Mouse (Mus musculus) left cerebral cortex, postnatal 25 days (tissue): ENCODE data around the gene Misp. TPM values are rescaled to one million over a fixed set of nuclear protein-coding genes. Genes with fewer than 3 reads are reported as not detected.

Experiments used
- microRNA-seq, 2 experiments: library from miRNA; unstranded; fragments of <30 nt; microRNA quantifications; one replicate each; pipeline ENCODE4 v1.2.0; 2022
- total RNA-seq, 2 experiments: library from RNA; stranded (reverse); gene quantifications; 2 replicates each; pipeline ENCODE4 v1.2.3; 2021

The Misp gene
- total RNA-seq, 2 experiments from 2014 or later, result 0.62 to 1.7 TPM

Small RNA genes within 50 kb of the gene (microRNA-seq; reads per million reads assigned to microRNA genes)
- gene Mir6910, result 0 reads per million in 2 experiments

Other genes with a start within 250 kb of the Misp start
- not detected for gene Theg, start 233.7 kb upstream of the Misp start, total RNA-seq
- gene C2cd4c, start 207.0 kb upstream of the Misp start, total RNA-seq, result 10 to 100 TPM; 15.2 to 18.6 TPM
- 10 to 100 TPM; 42.2 to 44.4 TPM for gene Shc2, start 183.1 kb upstream of the Misp start, total RNA-seq
- under 1 TPM; 0.34 to 0.57 TPM for gene Odf3l2, start 175.3 kb upstream of the Misp start, total RNA-seq
- gene Madcam1, start 156.4 kb upstream of the Misp start, total RNA-seq, result not detected
- 10 to 100 TPM; 82.0 to 82.8 TPM for gene Tpgs1, start 151.6 kb upstream of the Misp start, total RNA-seq
- gene Cdc34, start 138.8 kb upstream of the Misp start, total RNA-seq, result 10 to 100 TPM; 75.9 to 78.0 TPM
- 1 to 10 TPM; 1.5 to 2.4 TPM for gene Gzmm, start 132.0 kb upstream of the Misp start, total RNA-seq
- gene Bsg, start 116.5 kb upstream of the Misp start, total RNA-seq, result 100 to 1,000 TPM; 650 to 673 TPM
- 100 to 1,000 TPM; 111 to 123 TPM for gene Hcn2, start 104.4 kb upstream of the Misp start, total RNA-seq
- gene Polrmt, start 74.4 kb upstream of the Misp start, total RNA-seq, result 10 to 100 TPM; 42.1 to 45.7 TPM
- gene Fgf22, start 65.9 kb upstream of the Misp start, total RNA-seq, result 1 to 10 TPM; 2.8 to 4.0 TPM
- 10 to 100 TPM; 90.9 to 96.0 TPM for gene Rnf126, start 54.0 kb upstream of the Misp start, total RNA-seq
- gene Fstl3, start 43.7 kb upstream of the Misp start, total RNA-seq, result 1 to 10 TPM; 2.2 to 2.4 TPM
- gene Prss57, start 30.0 kb upstream of the Misp start, total RNA-seq, result 1 to 10 TPM in 1 of 2 experiments, under 1 TPM in 1; 0.62 to 1.1 TPM
- 100 to 1,000 TPM; 318 to 348 TPM for gene Palm, start 27.4 kb upstream of the Misp start, total RNA-seq
- gene Ptbp1, start 33.4 kb downstream of the Misp start, total RNA-seq, result 10 to 100 TPM; 48.5 to 52.3 TPM
- 1 to 10 TPM; 1.4 to 2.4 TPM for gene Prtn3, start 53.5 kb downstream of the Misp start, total RNA-seq
- 10 to 100 TPM; 51.1 to 53.3 TPM for gene Plppr3, start 53.6 kb downstream of the Misp start, total RNA-seq
- not detected for gene Elane, start 65.3 kb downstream of the Misp start, total RNA-seq
- gene Cfd, start 69.9 kb downstream of the Misp start, total RNA-seq, result not detected
- 10 to 100 TPM; 57.5 to 59.8 TPM for gene Med16, start 87.9 kb downstream of the Misp start, total RNA-seq
- not detected for gene Gm26602, start 89.9 kb downstream of the Misp start, total RNA-seq
- gene Kiss1r, start 96.0 kb downstream of the Misp start, total RNA-seq, result 1 to 10 TPM; 7.1 to 7.8 TPM
- 100 to 1,000 TPM; 366 to 394 TPM for gene R3hdm4, start 100.2 kb downstream of the Misp start, total RNA-seq
- 1 to 10 TPM; 5.4 to 8.6 TPM for gene Arid3a, start 106.1 kb downstream of the Misp start, total RNA-seq
- 10 to 100 TPM; 41.1 to 49.9 TPM for gene Wdr18, start 139.2 kb downstream of the Misp start, total RNA-seq
- under 1 TPM; 0.14 to 0.23 TPM for gene Grin3b, start 149.7 kb downstream of the Misp start, total RNA-seq
- gene Tmem259, start 163.3 kb downstream of the Misp start, total RNA-seq, result 100 to 1,000 TPM; 123 to 124 TPM
- gene Cnn2, start 167.6 kb downstream of the Misp start, total RNA-seq, result 1 to 10 TPM; 6.0 to 8.2 TPM
- gene Abca7, start 175.5 kb downstream of the Misp start, total RNA-seq, result 10 to 100 TPM; 10.9 to 12.3 TPM
- gene Arhgap45, start 195.7 kb downstream of the Misp start, total RNA-seq, result 1 to 10 TPM; 3.6 to 4.0 TPM
- 10 to 100 TPM; 71.3 to 74.8 TPM for gene Polr2e, start 218.8 kb downstream of the Misp start, total RNA-seq
- gene Gpx4, start 226.2 kb downstream of the Misp start, total RNA-seq, result 100 to 1,000 TPM; 504 to 528 TPM